8 mouse cellular contexts compared by ENCODE assay signal in the genomic region with DNA sequence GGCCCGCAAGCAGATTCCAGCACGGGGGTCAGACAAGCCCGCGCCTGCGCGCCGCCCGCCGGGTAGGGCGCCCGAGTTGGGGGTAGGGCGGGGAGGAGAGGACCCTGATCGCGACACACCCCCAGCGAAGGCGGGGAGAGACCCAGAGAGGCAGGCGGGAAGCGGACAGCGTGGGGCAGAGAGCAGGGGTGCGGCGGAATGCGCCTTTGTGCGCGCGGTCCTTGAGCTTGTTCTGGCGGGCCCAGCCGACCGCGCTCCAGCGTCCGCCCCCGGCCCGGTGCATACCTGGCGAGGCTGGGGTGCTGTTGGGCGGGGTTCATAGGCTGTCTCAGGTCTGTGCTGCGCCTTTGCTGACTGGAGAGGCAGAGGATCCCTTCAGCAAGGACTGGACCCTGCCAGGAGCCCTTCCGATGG. TPM values are rescaled to one million over a fixed set of nuclear protein-coding genes. Genes with fewer than 3 reads are reported as not detected.
DNase-seq lines count a peak whose midpoint lies in the region; ATAC-seq and TF ChIP-seq lines count a peak whose summit lies in the region.

No protein-coding gene starts in this region.

- H3K4me2 ChIP-seq in kidney, postnatal 0 days (ENCODE audit: low read length), result peak overlapping the region; percentile 79
- H3K4me2 ChIP-seq in embryonic facial prominence, embryonic 14.5 days (ENCODE audit: low read depth, low read length), result peak overlapping the region; percentile 81
- peak overlapping the region; percentile 60 for H3K4me2 ChIP-seq in neural tube, embryonic 12.5 days (replicated peaks)

- ATAC-seq in kidney, postnatal 0 days (replicated peaks; ENCODE audit: low FRiP score, low read depth), result no peak
- ATAC-seq in embryonic facial prominence, embryonic 14.5 days (ENCODE audit: low read depth), result peak; percentile 48
- ATAC-seq in neural tube, embryonic 12.5 days (ENCODE audit: low FRiP score, low read depth), result no peak

- peak overlapping the region; percentile 56; the same call in 1 of the 2 replicates for H3K9ac ChIP-seq in kidney, postnatal 0 days (ENCODE audit: low read depth, low read length)
- peak overlapping the region; percentile 56 for H3K9ac ChIP-seq in embryonic facial prominence, embryonic 14.5 days (ENCODE audit: low read depth, low read length)
- peak overlapping the region; percentile 47; the same call in 1 of the 2 replicates for H3K9ac ChIP-seq in neural tube, embryonic 12.5 days

- peak; percentile 39 for DNase-seq in kidney, postnatal 0 days (ENCODE audit: low spot score)
- no peak for DNase-seq in kidney, adult 11 months
- DNase-seq in embryonic facial prominence, embryonic 14.5 days (ENCODE audit: low spot score), result peak; percentile 85
- DNase-seq in kidney, postnatal 4 days, result peak; percentile 53 to 64
- DNase-seq in ovary, postnatal 36 days (ENCODE audit: low spot score), result no peak
- DNase-seq in adrenal gland, postnatal 4 days (ENCODE audit: low spot score in 2 of 2), result no peak
- DNase-seq in layer of hippocampus, postnatal 14 days (ENCODE audit: low spot score in 2 of 2), result no peak

- WGBS in kidney, postnatal 0 days, result under 1% methylated on average over 27 of the region's 37 CpGs
- WGBS in embryonic facial prominence, embryonic 14.5 days, result 2% methylated on average over 13 of the region's 37 CpGs
- WGBS in neural tube, embryonic 12.5 days, result under 1% methylated on average over 37 of the region's 37 CpGs

- H3K4me3 ChIP-seq in kidney, postnatal 0 days (replicated peaks; ENCODE audit: low read depth, low read length), result peak overlapping the region; percentile 38
- H3K4me3 ChIP-seq in embryonic facial prominence, embryonic 14.5 days (ENCODE audit: low read depth, low read length), result peak overlapping the region; percentile 44
- H3K4me3 ChIP-seq in neural tube, embryonic 12.5 days, result peak overlapping the region; percentile 30

- TF ChIP-seq CTCF in kidney, postnatal 0 days (IDR thresholded peaks at IDR 0.05; ENCODE audit: low read depth), result no peak

- no peaks in the 10 kb centered on the region for H3K36me3 ChIP-seq in kidney, postnatal 0 days (ENCODE audit: insufficient read depth, low read length)
- no peaks in the 10 kb centered on the region for H3K36me3 ChIP-seq in embryonic facial prominence, embryonic 14.5 days (ENCODE audit: control insufficient read depth, insufficient read depth, low read length)
- no peaks in the 10 kb centered on the region for H3K36me3 ChIP-seq in neural tube, embryonic 12.5 days

- H3K4me1 ChIP-seq in kidney, postnatal 0 days (replicated peaks; ENCODE audit: insufficient read depth, low read length), result peaks cover 21% of the 10 kb centered on the region; the same call in 1 of the 2 replicates
- peaks cover 15% of the 10 kb centered on the region; the same call in 1 of the 2 replicates for H3K4me1 ChIP-seq in embryonic facial prominence, embryonic 14.5 days (ENCODE audit: control insufficient read depth, insufficient read depth, low read length)
- peaks cover 25% of the 10 kb centered on the region for H3K4me1 ChIP-seq in neural tube, embryonic 12.5 days

- no peak overlapping the region for H3K27ac ChIP-seq in kidney, postnatal 0 days
- H3K27ac ChIP-seq in embryonic facial prominence, embryonic 14.5 days (replicated peaks; ENCODE audit: low read depth, low read length), result no peak overlapping the region; the same call in 1 of the 2 replicates
- no peak overlapping the region for H3K27ac ChIP-seq in neural tube, embryonic 12.5 days

- peaks cover 46% of the 10 kb centered on the region for H3K27me3 ChIP-seq in kidney, postnatal 0 days (ENCODE audit: insufficient read depth, low read length)
- H3K27me3 ChIP-seq in embryonic facial prominence, embryonic 14.5 days (replicated peaks; ENCODE audit: control insufficient read depth, insufficient read depth, low read length), result peaks cover 64% of the 10 kb centered on the region
- peaks cover 75% of the 10 kb centered on the region for H3K27me3 ChIP-seq in neural tube, embryonic 12.5 days (replicated peaks)

- no peaks in the 10 kb centered on the region for H3K9me3 ChIP-seq in kidney, postnatal 0 days (replicated peaks; ENCODE audit: low read length)
- no peaks in the 10 kb centered on the region for H3K9me3 ChIP-seq in embryonic facial prominence, embryonic 14.5 days (ENCODE audit: control insufficient read depth, low read length)
- H3K9me3 ChIP-seq in neural tube, embryonic 12.5 days, result no peaks in the 10 kb centered on the region

RNA-seq across cellular contexts. Expression of a gene that starts 9.6 kb away (rescaled TPM):
- polyA plus RNA-seq in kidney, postnatal 0 days (2015; fragmentation: Nextera tagmentation; extraction: Ambion mirVana), result 0.10 and 0.11 TPM in 2 replicates
- polyA plus RNA-seq in embryonic facial prominence, embryonic 14.5 days (2014; fragmentation: Nextera tagmentation; extraction: Ambion mirVana), result 0.45 and 0.54 TPM in 2 replicates
- polyA plus RNA-seq in neural tube, embryonic 12.5 days (2016; fragmentation: Nextera tagmentation; extraction: Ambion mirVana), result not detected in 2 replicates
- total RNA-seq in adrenal gland, postnatal 4 days (2021), result under 1 TPM; 0.20 to 0.39 TPM
- total RNA-seq in layer of hippocampus, postnatal 14 days (2021), result not detected

RNA-seq across cellular contexts. Expression of a gene that starts 48.4 kb away (rescaled TPM):
- polyA plus RNA-seq in kidney, postnatal 0 days (2015; fragmentation: Nextera tagmentation; extraction: Ambion mirVana), result 56.6 and 64.5 TPM in 2 replicates
- polyA plus RNA-seq in embryonic facial prominence, embryonic 14.5 days (2014; fragmentation: Nextera tagmentation; extraction: Ambion mirVana), result 86.2 and 105 TPM in 2 replicates
- polyA plus RNA-seq in neural tube, embryonic 12.5 days (2016; fragmentation: Nextera tagmentation; extraction: Ambion mirVana), result 103 and 109 TPM in 2 replicates
- total RNA-seq in adrenal gland, postnatal 4 days (2021), result 10 to 100 TPM; 31.1 to 32.5 TPM
- total RNA-seq in layer of hippocampus, postnatal 14 days (2021), result 1 to 10 TPM; 8.1 to 9.2 TPM

RNA-seq across cellular contexts. Expression of a gene that starts 52.0 kb away (rescaled TPM):
- polyA plus RNA-seq in kidney, postnatal 0 days (2015; fragmentation: Nextera tagmentation; extraction: Ambion mirVana), result 2.4 and 2.9 TPM in 2 replicates
- polyA plus RNA-seq in embryonic facial prominence, embryonic 14.5 days (2014; fragmentation: Nextera tagmentation; extraction: Ambion mirVana), result 9.4 and 13.1 TPM in 2 replicates
- 9.7 and 10.5 TPM in 2 replicates for polyA plus RNA-seq in neural tube, embryonic 12.5 days (2016; fragmentation: Nextera tagmentation; extraction: Ambion mirVana)
- 10 to 100 TPM; 15.2 to 18.3 TPM for total RNA-seq in adrenal gland, postnatal 4 days (2021)
- 10 to 100 TPM; 45.2 to 50.8 TPM for total RNA-seq in layer of hippocampus, postnatal 14 days (2021)

Comparison
In these comparisons a context has a peak if more than half of its experiments do, and no peak if none do; other contexts are left out.
1. DNase-seq: peak in kidney, postnatal 0 days (single experiment), embryonic facial prominence, embryonic 14.5 days (single experiment) and kidney, postnatal 4 days (2 of 2); none in kidney, adult 11 months (single experiment), ovary, postnatal 36 days (single experiment), adrenal gland, postnatal 4 days (0 of 2) and layer of hippocampus, postnatal 14 days (0 of 2).
2. Peak in every context shown above with its lines, with median percentiles within 50 percentile points of each other: H3K4me2 ChIP-seq, H3K4me3 ChIP-seq and H3K9ac ChIP-seq.